Mouse (Mus musculus) adrenal gland, postnatal 25 days (tissue): Measurements from ENCODE around the gene Btbd17. TPM values are rescaled to one million over a fixed set of nuclear protein-coding genes. Genes with fewer than 3 reads are reported as not detected.
A peak's percentile ranks its signal among the peaks of the same experiment; 100 is the strongest.

ENCODE experiments used
- DNase-seq: peaks from one replicate; pipeline ENCODE4 v3.0.0; 2021; ENCODE audit warnings: mixed read lengths
- total RNA-seq: library from RNA; stranded (reverse); gene quantifications from 2 replicates; pipeline ENCODE4 v1.2.3, GENCODE M21; 2021

Gene Btbd17
- total RNA-seq, 1 experiment from 2014 or later = not detected

DNA sequence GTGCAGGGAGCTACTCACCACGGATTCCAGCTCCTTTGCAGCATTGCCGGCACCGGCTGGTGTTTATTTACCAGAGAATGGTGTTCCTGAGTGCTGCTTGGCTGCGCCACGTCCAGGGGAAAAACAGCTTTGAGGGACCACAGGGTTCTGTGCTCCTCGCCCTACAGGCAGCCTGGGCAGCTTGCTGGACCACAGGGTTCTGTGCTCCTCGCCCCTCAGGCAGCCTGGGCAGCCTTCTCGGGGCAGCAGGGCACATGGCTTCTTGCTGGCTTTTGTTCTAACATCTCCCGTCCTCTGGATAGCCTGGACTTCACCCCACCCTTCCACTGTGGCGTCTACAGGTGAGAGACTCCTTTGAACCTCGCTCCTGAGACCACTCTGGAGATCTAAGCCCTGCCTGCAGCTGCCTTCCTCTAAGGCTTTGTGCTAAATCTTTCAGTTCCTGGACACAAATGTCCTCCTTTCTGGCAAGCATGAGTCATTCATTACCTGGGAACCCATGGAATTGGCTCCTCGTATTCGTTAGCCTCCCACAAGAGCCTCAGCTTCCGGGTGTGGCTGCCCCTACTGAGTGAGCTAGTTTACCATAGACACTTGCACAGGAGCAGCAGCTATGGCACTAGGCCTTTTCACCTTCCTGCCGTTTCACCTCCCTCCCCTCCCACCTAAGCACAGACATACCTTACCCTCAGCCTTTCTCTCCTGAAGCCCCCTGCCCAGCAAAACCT is 7.0 kb upstream of the Btbd17 start:
- DNase-seq = no peak

DNA sequence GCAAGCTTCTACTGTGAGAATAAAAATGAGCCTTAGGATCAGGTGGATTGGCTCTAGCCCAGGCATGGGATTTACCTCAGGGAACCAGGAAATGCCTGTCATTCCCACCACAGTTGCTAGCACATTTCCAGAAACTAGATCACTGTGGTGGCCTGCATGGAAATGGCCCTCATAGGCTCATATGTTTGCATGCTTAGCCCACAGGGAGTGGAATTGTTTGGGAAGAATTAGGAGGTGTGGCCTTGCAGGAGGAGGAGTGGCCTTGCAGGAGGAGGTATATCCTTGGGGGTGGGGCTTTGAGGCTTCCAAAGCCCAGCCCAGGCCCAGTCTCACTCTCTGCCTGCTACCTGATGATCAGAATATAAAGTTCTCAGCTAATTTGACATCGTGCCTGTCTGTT is 6.2 kb upstream of the Btbd17 start:
- no peak for DNase-seq

DNA sequence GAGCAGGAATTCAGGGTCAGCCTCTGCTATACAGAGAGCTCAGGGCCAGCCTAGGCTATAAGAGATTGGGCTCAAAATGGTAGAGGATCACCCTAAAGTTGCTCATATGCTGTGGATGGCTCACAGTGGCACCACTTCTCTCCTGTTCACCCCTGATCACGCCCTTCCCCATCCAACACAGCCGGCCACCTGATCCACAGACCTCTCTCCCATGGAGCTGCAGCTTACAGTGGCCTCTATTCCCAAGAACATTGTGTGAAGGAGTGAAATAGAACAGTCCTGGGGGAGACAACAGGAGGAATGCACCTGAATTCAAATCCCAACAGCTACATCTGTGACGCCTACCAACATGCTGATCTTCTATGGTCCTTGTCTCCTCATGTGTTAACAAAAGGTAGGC is 2.9 kb upstream of the Btbd17 start, which contains the start of gene Gpr142:
TSS of gene Gpr142 (plus strand) at position 301 of the 400 bp plus-strand sequence.
- no peak for DNase-seq

DNA sequence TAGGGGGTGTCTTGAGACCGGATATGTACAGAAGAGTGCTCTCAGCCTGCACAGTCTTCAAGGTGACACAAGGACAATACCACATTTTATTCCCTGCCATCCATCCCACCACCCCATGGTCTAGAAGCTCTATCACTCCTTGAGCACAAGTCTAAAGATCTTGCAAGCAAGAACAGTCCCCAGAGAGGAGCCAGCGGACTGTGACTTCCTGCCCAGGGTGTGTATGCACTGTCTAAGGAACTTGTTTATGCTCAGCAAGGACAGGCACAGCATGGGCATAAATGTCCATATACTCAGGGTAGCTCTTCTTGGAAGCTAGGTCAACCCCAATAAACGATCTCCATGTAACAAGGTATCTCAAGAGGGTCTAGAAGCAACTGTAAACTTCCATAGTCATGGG is 2.2 kb upstream of the Btbd17 start:
- no peak for DNase-seq

DNA sequence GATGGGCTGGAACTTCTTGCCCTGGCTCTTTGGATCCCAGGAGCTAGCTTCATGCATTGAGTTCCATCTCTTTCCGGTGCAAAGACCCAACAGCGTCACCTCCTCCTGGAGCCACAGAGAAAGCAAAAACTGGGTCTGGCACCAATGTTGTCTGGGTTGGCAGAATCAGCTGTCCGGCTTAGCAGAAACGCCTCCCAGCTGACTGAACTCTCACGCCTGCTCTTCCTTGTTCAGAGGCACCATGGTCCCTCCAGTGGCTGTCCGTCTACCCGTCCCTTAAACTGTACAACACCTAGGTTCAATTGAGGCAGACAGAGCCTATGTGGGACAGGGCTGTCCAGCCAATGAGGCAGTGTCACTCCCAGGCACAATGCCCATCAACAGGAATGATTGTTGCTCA is 1.4 kb upstream of the Btbd17 start:
- no peak for DNase-seq

DNA sequence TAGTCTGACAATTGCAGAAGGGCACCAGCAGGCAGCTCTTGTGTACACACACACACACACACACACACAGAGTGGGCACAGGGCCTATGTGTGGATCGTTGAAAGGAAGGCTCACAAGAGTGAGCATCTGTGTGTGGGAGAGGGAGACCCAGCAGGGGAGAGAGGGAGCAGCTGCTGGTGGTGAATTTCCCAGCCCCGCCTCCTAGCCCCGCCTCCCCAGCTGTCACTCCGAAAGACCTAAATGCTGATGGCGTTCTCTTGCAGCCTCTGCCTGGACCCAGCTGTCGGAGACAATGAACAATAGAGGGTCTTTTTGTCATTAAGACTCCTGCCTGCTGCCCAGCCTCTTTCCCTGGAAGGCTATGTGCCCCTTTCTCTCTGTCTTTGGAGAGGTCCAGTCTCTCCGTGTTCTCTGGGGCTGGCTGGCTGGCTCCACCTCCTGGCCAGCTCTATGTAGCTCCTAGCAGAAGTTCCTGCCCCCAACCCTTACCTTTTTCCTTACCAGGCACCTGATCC is 456 bp downstream of the Btbd17 start:
- DNase-seq = peak; percentile 42

DNA sequence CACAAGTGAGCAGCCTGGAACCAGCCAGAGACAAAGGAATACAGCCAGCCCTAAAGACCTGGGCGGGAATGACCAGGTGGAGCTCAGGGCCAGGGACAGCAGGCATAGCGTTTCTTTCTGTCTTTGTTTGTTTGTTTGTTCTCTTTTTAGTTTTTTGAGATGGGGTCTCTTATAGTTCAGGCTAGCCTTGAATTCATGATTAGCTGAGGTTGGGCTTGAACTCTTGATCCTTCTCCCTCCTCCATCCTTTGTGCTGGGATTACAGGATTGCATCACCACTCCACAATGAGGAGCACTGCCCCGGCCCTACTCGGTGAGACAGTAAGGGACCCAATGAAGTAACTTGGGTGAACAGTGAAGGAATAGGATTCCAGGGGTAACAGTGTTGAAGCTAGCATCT is 1.1 kb downstream of the Btbd17 start:
- no peak for DNase-seq

DNA sequence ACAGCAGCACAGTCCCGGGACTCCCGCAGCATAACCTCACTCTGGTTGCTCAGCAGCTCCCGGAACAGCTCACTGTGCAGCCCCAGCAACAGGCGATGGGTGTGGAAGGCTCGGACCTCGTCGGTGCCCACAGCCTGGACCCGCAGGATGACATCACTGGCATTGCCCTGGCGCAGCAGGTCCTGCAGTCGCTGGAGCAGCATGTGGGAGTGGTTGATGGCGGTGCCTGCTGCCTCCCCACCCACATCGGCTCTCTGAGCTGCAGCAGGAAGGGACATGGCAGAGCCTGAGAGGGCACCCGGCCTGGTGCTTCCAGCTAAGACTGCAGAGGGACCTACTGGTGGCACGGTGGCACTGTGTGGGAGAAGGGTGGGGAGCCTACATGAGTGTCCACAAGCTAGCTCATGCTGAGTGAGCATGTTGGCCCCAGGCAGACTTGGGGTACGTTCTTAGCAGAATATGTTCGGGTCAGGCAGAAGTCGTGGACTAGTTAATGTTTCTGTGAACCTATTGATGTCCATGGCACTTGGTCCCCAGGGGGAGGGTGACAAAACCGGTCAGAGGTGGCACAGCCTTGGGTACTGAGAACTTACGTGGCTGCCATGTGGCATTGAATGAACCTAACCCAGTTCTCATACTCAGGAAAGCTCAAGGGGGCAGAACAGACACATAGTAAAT is 1.7 kb downstream of the Btbd17 start:
- DNase-seq = no peak

DNA sequence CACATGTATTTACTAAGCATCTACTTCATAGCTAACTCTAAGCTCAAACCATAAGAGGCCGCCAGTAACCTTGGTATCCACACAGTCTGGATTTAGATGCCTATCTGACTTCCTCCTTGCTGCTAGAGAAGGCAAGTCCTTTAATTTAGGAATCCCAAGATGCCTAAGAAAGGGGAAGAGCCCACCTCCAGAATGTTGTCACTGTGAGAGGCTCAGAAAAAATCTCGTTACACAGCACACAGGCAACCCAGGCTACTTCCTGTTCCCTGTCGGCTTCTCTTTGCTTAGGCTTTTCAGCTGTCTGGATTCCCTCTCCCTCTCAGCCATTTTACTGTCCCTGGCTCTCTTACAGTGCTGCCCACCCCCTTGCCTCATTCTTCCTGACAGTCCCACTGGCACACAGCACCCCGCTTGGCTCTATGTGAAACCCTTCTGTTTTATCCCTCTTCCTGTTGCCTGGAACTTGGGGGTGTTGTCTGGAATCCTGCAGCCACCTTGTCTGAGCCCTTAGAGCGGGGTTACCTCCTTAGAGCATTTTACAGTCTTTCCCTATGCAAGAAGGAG is 2.7 kb downstream of the Btbd17 start:
- DNase-seq = no peak

DNA sequence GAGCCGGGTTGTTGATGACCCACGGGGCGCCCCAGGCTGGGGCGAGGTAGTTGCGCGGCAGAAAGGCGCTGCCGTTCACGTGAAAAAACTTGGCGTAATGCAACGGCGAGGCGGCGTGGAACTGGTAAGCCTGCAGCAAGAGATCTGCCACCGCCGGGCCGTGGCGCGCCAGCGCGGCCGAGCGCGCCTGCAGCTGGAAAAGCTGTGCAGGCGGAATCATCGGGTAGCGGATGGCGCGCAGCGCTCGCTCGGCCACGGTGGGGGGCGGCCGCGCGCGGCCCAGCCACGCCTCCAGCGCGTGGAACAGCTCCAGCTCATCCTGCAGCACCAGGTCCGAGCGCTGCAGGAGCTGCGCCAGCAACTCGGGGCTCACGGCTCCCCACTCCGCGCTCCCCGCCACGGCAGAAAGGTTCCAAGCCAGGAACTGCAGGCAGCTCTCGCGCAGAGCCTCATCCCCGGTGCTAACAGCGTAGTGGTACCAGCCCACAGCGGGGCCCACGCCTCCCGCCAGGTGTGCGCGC is 3.8 kb downstream of the Btbd17 start:
- DNase-seq = no peak

DNA sequence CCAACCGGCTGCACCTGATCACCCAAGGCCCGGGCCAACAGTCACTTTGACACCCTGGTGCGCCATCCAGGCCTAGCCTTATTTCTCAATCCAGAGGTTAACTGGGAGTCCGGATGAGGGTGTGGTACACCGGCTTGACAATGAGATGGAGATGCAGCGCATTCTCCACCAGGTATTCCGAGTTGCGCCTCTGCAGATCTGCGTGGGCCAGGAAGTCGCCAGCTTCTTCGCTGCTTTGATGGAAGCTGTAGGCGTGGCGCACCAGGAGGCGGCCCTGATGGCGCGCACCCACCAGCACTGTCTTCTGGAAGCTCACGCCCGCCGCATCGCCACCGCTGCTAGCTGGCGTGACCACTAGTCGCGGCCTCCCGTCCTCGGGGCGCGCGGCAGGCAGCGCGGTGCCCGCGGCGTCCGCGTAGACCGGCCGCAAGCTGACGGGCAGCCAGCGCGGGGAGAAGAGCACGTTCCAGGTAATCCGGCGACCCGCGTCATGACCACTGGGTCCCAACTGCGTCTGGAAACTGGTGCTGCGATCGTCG is 4.3 kb downstream of the Btbd17 start:
- DNase-seq = no peak

DNA sequence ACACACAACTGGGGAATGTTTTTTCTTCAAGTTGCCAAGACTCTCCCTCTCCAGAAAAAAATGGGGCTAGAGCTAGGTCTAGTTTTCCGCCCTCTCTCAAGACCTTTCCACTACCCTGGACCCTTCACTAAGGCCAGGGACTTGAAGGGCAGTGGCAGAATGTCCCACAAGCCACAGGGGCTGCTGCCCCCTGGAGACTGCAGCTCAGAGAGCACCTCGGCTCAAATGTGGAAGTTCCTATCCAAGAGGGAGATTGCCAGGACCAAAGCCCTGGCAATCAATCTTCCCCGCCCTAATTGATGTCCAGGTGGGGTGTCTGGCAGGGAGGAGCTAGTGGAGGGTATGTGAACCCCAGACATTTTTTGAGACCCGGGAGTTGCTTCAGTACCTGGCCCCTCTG is 4.9 kb downstream of the Btbd17 start:
- DNase-seq = no peak

DNA sequence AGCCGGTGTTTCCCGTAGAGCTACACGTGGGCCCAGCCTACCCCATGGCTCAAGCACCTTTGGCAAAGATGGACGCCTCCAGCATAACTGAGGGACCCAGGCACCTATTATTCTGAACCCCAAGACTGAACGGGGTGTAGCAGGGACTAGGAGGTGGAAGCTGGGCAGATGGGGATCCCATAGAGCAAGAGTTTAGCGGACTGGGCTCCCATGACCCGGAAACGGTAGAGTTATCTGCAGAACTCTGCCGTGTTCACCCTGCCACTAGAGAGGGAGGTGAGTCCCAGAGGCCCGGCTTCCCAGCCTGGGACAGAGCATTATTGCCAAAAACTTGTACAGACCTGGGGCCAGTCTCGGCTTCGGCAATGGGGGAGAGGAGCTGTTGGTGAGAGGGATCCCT is 5.6 kb downstream of the Btbd17 start:
- no peak for DNase-seq

DNA sequence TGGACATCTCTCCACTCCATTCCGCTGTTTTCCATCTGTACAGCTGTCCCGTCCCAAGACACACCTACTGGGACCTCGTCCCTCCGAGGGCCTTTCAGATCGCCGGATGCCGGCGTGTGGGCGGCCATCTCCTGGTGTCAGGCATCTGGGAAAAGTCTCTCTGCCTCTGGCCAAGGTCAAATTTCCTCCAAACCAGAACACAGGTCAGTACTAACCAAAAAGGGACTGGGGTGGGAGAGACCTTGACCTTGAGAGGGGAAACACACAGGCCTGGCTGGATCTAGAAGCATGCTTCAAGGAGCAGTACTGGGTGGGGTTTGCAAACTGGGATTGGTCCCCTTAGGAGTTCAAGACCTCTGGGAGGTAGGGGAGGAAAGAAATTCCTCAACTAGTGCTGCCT is 6.0 kb downstream of the Btbd17 start:
- DNase-seq = no peak

DNA sequence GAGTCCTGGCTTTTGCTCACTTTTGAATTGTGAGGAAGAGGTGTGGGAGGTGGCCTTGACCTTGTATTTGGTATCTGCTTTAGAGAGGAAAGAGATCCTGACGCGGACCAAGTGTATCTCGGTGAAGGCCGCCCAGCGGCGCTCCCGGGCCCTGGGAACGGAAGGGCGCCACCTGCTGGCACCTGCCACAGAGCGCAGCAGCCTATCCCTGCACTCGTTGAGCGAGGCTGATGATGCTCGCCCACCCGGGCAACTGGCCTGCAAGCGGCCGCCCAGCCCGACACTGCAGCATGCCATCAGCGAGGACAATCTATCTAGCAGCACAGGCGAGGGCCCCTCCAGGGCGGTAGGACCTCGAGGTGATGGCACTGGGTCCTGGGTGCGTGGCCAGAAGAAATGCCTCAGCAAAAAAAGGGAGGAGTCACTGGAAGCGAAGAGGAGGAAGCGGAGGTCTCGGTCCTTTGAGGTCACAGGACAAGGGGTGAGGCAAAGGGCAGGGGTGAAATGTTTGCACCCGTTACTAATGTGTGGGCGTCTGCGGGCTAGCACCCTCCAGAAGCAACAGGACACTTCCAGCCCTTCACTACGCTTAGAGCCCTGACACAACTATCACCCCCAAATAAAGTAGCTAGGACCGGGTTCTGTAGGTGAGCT is 6.6 kb downstream of the Btbd17 start:
- DNase-seq = peak; percentile 88

DNA sequence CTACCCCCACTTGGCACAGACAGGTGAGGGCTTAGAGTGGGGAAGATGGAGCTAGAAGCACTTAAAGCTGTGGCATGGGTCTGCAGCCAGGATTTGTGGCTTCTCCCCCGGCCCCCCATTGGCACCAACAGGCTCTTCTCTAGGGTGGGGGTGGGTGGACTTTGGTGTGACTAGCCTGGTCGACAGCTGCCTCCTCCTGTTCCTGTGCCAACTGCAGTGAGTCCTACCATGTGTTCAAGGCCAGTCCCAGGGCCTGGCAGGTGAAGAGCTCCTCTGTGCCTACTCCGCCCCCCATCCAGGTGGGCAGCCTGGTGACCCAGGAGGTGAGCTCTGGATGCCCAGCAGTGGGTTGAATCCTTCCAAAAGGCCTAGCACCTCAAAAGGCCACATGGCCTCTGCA is 8.1 kb downstream of the Btbd17 start:
- no peak for DNase-seq

DNA sequence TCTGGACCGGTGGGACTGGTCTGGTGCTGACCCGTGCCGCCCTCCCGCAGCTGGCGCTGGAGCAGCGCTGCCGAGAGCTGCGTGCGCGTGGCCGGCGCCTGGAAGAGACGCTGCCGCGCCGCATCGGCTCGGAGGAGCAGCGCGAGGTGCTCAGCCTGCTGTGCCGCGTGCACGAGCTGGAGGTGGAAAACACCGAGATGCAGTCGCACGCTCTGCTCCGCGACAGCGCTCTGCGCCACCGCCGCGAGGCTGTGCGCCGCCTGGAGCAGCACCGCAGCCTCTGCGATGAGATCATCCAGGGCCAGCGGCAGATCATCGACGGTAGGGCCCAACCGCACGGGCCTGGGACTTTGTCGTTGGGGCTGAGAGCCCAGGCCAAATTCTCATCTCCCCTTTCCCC is 9.4 kb downstream of the Btbd17 start:
- DNase-seq = peak; percentile 33

DNA sequence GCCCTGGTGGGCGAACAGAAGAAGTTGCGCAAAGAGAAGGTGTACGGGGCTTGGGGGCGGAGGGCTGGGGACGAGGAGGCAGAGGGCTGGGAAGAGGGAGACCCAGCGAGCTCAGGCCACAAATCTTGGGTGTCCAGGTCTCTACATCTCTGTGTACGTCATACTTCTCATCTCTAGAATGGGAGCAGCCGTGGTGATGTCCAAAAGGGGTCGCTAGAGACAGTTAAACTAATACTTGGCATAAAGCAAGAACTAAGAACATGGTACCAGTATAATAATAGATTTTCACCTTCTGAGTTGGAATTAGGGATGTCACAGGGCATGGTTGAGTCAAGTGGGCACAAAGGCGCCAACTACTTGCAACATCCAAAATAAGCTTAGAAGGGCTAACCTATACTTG is 9.9 kb downstream of the Btbd17 start:
- DNase-seq = no peak

DNA sequence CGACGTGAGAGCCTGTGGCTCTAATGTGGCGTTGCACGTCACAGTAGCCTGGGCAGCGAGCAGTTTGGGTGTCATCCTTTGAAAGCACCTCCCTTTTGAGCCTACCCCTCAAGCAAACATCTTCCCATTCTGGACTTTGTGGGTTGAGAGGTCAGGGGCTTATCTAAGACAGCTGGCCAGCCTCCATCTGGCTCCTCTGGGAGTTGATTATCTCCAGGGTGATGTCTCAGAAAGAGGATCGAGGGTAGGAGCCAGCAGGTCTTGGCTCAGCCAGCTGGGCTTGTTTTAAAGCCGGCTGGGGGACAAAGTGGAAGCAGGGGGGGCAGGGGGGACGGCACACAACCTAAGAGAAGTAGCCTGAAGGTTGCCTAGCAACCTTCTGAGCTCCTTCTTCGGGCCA is 15.7 kb downstream of the Btbd17 start:
- no peak for DNase-seq

DNA sequence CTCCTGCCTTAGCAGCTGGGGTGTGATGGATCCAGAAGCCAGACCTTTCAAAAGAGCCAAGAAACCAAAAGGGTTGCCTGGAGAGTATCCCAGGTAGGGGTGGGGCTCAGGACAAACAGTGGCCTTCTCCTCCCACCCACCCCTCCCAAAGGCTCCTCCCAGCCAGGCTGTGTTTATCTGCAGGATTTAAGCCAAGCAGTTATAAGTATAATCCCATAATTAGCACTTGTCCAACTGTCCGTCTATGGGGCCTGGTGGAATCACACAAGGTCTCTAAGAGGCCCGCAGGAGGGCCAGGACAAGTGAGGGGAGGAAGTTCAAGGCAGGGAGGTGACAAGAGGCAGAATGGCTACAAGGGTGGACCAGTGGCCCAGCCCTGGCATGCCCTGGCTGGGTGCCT is 23.8 kb downstream of the Btbd17 start:
- DNase-seq = no peak

DNA sequence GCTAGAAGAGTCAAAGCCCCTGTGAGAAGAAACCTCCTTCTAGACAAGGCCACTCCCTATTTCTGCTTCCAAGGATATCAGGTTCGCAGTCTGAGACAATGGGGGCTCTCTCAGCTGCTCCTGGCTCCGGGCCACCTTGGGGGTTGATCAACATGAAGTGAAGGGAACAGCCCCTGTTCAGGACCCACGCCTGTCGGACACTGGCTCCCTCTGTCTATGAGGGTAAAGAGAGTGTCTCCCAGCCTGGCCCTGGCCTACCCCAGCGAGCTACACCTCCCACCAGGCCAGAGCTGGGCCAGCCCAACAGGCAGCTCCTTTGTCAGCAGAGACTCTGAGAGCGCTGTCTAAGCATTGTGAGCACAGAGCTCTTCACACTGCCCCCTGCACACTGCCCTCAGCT is 25.8 kb downstream of the Btbd17 start:
- DNase-seq = no peak
